Mouse (Mus musculus) ES-Bruce4 (cell line): ENCODE data around the gene Prss48. TPM values are rescaled to one million over a fixed set of nuclear protein-coding genes. Genes with fewer than 3 reads are reported as not detected.
"Not testable (repeated sequence)": the region's sequence is repeated elsewhere in the genome, so short reads cannot be mapped to it uniquely, and the experiment has no call there.

Source experiments
- H3K27ac ChIP-seq: 2 replicates; pipeline ENCODE4 v1.5.1; 2012; ENCODE audit warnings: low read length, inconsistent platforms; ENCODE audit not compliant: insufficient read depth
- H3K27me3 ChIP-seq: 2 replicates; pipeline ENCODE4 v1.6.1; 2012; ENCODE audit warnings: mild to moderate bottlenecking, low read length, inconsistent platforms; ENCODE audit not compliant: control insufficient read depth, poor library complexity, insufficient read depth, severe bottlenecking
- H3K36me3 ChIP-seq: 2 replicates; pipeline ENCODE4 v1.6.1; 2012; ENCODE audit warnings: inconsistent platforms, mild to moderate bottlenecking, low read length, moderate library complexity; ENCODE audit not compliant: control insufficient read depth, poor library complexity, insufficient read depth, severe bottlenecking
- H3K4me1 ChIP-seq: one replicate; pipeline ENCODE4 v1.8.1; 2011; ENCODE audit warnings: low read length; ENCODE audit not compliant: control insufficient read depth, insufficient read depth
- H3K4me3 ChIP-seq: 2 replicates; pipeline ENCODE4 v1.5.1; 2011; ENCODE audit warnings: low read depth, mild to moderate bottlenecking, low read length
- H3K9ac ChIP-seq: 2 replicates; pipeline ENCODE4 v1.6.1; 2012; ENCODE audit warnings: low read depth, mild to moderate bottlenecking, inconsistent platforms; ENCODE audit not compliant: poor library complexity, severe bottlenecking
- H3K9me3 ChIP-seq: replicated peaks from 2 replicates; pipeline ENCODE4 v1.6.1; 2012; ENCODE audit warnings: mild to moderate bottlenecking, low read length, inconsistent platforms; ENCODE audit not compliant: control insufficient read depth, poor library complexity, insufficient read depth, severe bottlenecking
- CTCF ChIP-seq: IDR thresholded peaks from one replicate; pipeline ENCODE4 v1.8.1; 2011; ENCODE audit warnings: low read depth, low read length
- EP300 ChIP-seq: IDR thresholded peaks from 2 replicates; pipeline ENCODE4 v1.6.1; 2011; ENCODE audit warnings: low read depth, low read length; ENCODE audit not compliant: insufficient read depth
- POLR2A ChIP-seq: IDR thresholded peaks from one replicate; pipeline ENCODE4 v1.8.1; 2011; ENCODE audit warnings: low read length; ENCODE audit not compliant: insufficient read depth
- polyA plus RNA-seq: library from polyadenylated mRNA; stranded (reverse); fragments of >200 nt; gene quantifications from 2 replicates; pipeline ENCODE4 v1.2.4, GENCODE M21; 2011; ENCODE audit warnings: low read depth; ENCODE audit not compliant: missing spikeins, insufficient read depth, insufficient read length

Prss48 gene
- polyA plus RNA-seq, 1 experiment: not detected

DNA sequence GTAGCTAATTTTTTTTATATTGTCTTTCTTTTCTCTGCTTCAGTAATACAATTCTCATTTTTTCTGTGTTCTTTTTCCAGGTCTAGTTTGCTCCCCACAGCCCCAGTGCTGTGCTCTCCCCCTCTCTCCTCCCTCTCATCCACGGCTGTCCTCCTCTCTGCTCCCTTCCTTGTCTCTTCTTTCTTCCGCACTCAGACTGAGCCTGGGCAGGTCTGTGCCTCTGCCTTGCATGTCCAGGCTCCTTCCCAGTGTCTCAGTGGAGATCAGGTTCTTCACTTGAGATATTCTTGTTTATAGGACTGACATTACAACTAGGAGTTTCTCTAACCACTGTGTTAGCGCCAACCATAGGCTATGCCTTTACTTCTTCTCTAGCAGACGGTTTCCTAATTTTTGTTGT, 7.6 kb downstream of the Prss48 start:
- H3K4me1 ChIP-seq: peaks cover 3% of the 10 kb centered on the region
- TF ChIP-seq EP300 (no peak), CTCF (no peak), POLR2A (no peak)

DNA sequence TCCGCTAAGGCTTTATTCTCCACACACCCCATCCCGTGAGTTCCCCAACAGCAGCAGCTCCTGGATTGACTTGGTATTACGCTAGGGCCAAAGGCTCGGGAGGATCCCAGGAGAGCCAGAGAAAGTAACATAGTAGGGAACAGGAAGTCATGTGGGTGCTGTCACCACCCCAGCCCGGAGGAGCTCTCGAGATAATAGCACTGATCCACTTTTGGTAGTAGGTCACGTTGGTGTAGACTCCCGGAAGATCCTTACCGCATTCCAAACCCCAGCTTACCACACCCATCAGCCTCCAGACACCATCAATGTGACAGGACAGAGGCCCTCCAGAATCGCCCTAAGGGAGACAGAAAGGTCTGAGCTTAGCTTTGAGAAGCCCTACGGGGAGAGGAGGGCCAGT, 8.5 kb downstream of the Prss48 start:
- peaks cover 3% of the 10 kb centered on the region for H3K4me1 ChIP-seq
- peak overlapping the region; percentile 52 for H3K27ac ChIP-seq
- no peaks in the 10 kb centered on the region for H3K27me3 ChIP-seq
- TF ChIP-seq CTCF: no peak
- peak; percentile 57; the same call in 1 of the 2 replicates for TF ChIP-seq EP300
- no peaks in the 10 kb centered on the region for H3K9me3 ChIP-seq
- H3K9ac ChIP-seq: no peak overlapping the region
- H3K4me3 ChIP-seq: peak overlapping the region; percentile 50
- no peaks in the 10 kb centered on the region for H3K36me3 ChIP-seq

More for the DNA sequence above, 7.6 kb downstream of the Prss48 start:
- Histone ChIP-seq H3K27me3 (no peaks in the 10 kb centered on the region), H3K4me3 (no peak overlapping the region), H3K9me3 (no peaks in the 10 kb centered on the region), H3K27ac (no peak overlapping the region), H3K9ac (no peak overlapping the region), H3K36me3 (no peaks in the 10 kb centered on the region)

DNA sequence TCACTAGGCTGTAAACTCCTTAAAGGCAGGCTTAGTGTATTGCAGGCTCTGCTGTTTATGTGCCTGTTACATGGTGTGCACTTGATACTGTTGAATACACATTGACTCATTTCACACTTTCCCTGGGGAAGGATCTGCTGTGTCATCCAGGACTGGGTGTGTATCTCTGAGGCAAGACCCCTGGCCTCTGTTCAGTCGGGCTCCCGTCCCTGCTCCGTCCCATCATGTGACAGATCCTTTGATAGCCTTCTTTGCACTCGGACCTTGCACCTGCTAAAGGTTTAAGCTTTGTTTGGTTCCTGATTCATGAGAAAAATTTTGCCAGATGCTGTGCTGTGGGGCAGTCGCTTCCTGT, 10.5 kb downstream of the Prss48 start:
- Histone ChIP-seq H3K27me3 (no peaks in the 10 kb centered on the region), H3K4me3 (peak overlapping the region; percentile 19; the same call in 1 of the 2 replicates), H3K4me1 (peaks cover 3% of the 10 kb centered on the region), H3K36me3 (peaks cover 8% of the 10 kb centered on the region; the same call in 1 of the 2 replicates), H3K27ac (peak overlapping the region; percentile 84), H3K9me3 (peaks cover 6% of the 10 kb centered on the region), H3K9ac (no peak overlapping the region)
- peak; percentile 75 for TF ChIP-seq EP300
- TF ChIP-seq CTCF: no peak
- TF ChIP-seq POLR2A: no peak

DNA sequence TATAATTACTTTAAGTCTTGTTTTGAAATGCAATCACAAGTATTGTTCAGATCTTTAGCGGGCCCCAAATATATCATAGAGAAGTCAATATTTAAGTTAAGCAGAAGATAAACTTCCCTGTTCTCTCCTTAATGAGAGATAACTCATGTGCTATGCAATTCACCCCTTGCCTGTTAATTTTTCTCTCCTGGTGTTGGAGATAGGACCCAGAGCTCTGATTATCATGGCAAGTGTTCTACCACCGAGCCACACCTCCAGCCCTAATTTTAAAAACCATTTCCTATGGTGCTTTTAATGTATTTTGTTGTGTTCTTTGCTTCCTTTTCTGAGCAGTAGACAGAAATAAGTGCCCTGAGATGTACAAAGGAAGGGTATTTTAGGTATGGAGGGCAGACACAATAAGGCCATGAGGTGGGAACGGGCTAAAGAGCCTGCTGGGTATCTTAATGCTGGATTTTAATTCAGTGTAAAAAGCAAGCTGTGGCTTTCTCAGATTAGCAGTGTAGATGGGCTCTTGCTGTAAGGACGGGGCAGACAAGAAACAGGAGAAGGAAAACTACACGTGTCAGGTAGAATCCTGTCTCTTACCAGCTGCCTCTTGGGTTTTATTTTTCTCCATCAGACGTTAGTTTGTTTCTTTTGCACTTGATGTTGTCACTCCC, 11.0 kb downstream of the Prss48 start:
- H3K27ac ChIP-seq: peak overlapping the region; percentile 84
- TF ChIP-seq CTCF: no peak
- TF ChIP-seq POLR2A: no peak
- TF ChIP-seq EP300: no peak

DNA sequence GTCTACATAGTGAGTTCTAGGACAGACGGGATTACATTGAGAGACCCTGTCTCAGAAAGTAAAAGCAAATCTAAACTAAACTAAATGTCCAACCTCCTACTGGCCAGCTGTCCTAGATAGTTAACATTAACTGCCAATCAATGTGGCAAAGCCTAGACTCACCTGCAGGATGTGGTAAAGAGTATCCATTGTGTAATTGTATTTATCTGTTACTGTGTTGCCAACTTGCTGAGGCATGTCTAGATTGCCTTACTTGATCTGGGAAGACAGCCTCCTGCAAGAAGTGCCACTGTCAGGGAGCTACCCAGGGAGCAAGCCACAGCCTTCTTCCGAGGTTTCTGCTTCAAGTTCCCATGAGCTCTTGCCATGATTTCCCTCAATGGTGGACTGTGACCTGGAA, 15.1 kb downstream of the Prss48 start:
- no peak for TF ChIP-seq POLR2A
- TF ChIP-seq CTCF: no peak
- TF ChIP-seq EP300: no peak
- peaks cover 6% of the 10 kb centered on the region for H3K9me3 ChIP-seq
- H3K4me3 ChIP-seq: no peak overlapping the region
- no peak overlapping the region for H3K9ac ChIP-seq
- peaks cover 2% of the 10 kb centered on the region for H3K4me1 ChIP-seq
- no peak overlapping the region for H3K27ac ChIP-seq
- H3K36me3 ChIP-seq: peaks cover 8% of the 10 kb centered on the region; the same call in 1 of the 2 replicates
- H3K27me3 ChIP-seq: no peaks in the 10 kb centered on the region

More for the DNA sequence above, 11.0 kb downstream of the Prss48 start:
- Histone ChIP-seq H3K36me3 (peaks cover 8% of the 10 kb centered on the region; the same call in 1 of the 2 replicates), H3K9me3 (peaks cover 6% of the 10 kb centered on the region), H3K27me3 (no peaks in the 10 kb centered on the region), H3K9ac (no peak overlapping the region), H3K4me1 (peaks cover 3% of the 10 kb centered on the region), H3K4me3 (no peak overlapping the region)

DNA sequence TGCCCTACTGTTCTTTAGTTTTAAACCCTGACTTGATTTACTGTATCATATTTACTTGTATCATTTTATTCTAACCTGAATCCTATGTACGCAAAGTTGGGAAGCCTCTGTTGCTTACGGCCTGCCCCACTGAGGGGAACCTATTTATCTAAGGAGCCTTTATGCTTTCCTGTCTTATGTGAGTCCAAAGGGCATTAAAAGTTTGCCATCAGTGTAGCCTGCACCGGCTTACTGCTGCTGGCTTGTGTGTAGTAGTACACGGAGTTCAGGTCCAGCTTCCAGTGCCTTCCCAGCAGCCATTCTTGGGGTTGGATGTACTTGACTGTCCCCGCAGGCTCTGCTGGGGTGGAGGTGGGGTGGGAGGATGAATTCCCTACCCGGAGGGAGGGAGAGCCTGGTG, 17.8 kb downstream of the Prss48 start:
- Histone ChIP-seq H3K27ac (no peak overlapping the region), H3K36me3 (peaks cover 8% of the 10 kb centered on the region; the same call in 1 of the 2 replicates), H3K9me3 (peaks cover 6% of the 10 kb centered on the region), H3K27me3 (no peaks in the 10 kb centered on the region), H3K9ac (no peak overlapping the region), H3K4me1 (peaks cover 2% of the 10 kb centered on the region), H3K4me3 (no peak overlapping the region)
- no peak for TF ChIP-seq CTCF
- TF ChIP-seq POLR2A: no peak
- TF ChIP-seq EP300: no peak

DNA sequence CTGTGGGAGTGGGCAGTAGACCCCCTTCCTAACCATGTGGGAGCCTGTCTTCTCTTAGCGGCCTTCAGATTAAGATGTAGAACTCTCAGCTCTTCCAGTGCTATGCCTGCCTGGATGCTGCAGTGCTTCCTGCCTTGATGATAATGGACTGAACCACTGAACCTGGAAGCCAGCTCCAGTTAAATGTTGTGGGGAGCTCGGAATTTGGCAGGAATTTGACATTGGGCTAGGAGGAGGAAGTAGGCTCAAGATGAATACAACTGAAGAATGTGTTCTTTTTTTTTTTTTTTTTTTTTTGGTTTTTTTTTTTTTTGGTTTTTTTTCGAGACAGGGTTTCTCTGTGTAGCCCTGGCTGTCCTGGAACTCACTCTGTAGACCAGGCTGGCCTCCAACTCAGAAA, 20.5 kb downstream of the Prss48 start:
- H3K4me3 ChIP-seq, H3K9ac ChIP-seq, H3K27me3 ChIP-seq, H3K36me3 ChIP-seq, H3K4me1 ChIP-seq, H3K27ac ChIP-seq, H3K9me3 ChIP-seq: not testable (repeated sequence)
